Mouse (Mus musculus) liver, adult 2 months (tissue): ENCODE results near the gene 2210407C18Rik. TPM values are rescaled to one million over a fixed set of nuclear protein-coding genes. Genes with fewer than 3 reads are reported as not detected.

Experiments used
- DNase-seq: peaks from one replicate; pipeline ENCODE4 v3.0.0-alpha.2; 2011; ENCODE audit warnings: low read depth, low spot score; ENCODE audit errors: extremely low read depth
- H3K27ac ChIP-seq: fragments of 200-500 bp; replicated peaks from 2 replicates; pipeline ENCODE4 v1.5.1; 2012; ENCODE audit warnings: low read depth, mild to moderate bottlenecking, control low read depth, inconsistent platforms, low read length; ENCODE audit not compliant: insufficient read depth
- H3K27me3 ChIP-seq: fragments of 200-500 bp; 2 replicates; pipeline ENCODE4 v1.6.1; 2012; ENCODE audit warnings: mild to moderate bottlenecking, moderate library complexity, low read length, inconsistent platforms; ENCODE audit not compliant: control insufficient read depth, insufficient read depth
- H3K36me3 ChIP-seq: fragments of 200-500 bp; 2 replicates; pipeline ENCODE4 v1.6.1; 2012; ENCODE audit warnings: low read length, inconsistent platforms; ENCODE audit not compliant: control insufficient read depth, insufficient read depth
- H3K4me1 ChIP-seq: fragments of 200-500 bp; 2 replicates; pipeline ENCODE4 v1.6.1; 2011; ENCODE audit warnings: low read length; ENCODE audit not compliant: control insufficient read depth, insufficient read depth
- H3K4me3 ChIP-seq: fragments of 200-500 bp; 2 replicates; pipeline ENCODE4 v1.5.1; 2011; ENCODE audit warnings: low read depth, mild to moderate bottlenecking, control low read depth, low read length, moderate library complexity; ENCODE audit not compliant: insufficient read depth
- H3K79me2 ChIP-seq: fragments of 200-500 bp; 2 replicates; pipeline ENCODE4 v1.6.1; 2012; ENCODE audit warnings: inconsistent platforms, mild to moderate bottlenecking, low read length, moderate library complexity; ENCODE audit not compliant: control insufficient read depth, insufficient read depth
- H3K9ac ChIP-seq: fragments of 200-500 bp; 2 replicates; pipeline ENCODE4 v1.6.1; 2012; ENCODE audit warnings: low read depth, mild to moderate bottlenecking, control low read depth, inconsistent platforms, low read length
- CTCF ChIP-seq: fragments of 200-500 bp; IDR thresholded peaks from 2 replicates; pipeline ENCODE4 v1.5.1; 2011; ENCODE audit warnings: low read depth, low read length, control low read depth
- POLR2A ChIP-seq: fragments of 200-500 bp; IDR thresholded peaks from 2 replicates; pipeline ENCODE4 v1.6.1; 2011; ENCODE audit warnings: low read length, control low read depth; ENCODE audit not compliant: insufficient read depth; ENCODE audit errors: extremely low read depth
- WGBS: fragments of 180-500 bp; shearing (Covaris S2); methylation state at CpG from one replicate; pipeline ENCODE4 v1.1.7; 2018; 5-methylcytosine and 5-hydroxymethylcytosine counted together
- polyA plus RNA-seq: library from polyadenylated mRNA; depleted of rRNA; stranded (reverse); fragments of >200 nt; gene quantifications from 2 replicates; pipeline ENCODE4 v1.2.3, GENCODE M21; 2012
- total RNA-seq: library from RNA; depleted of rRNA; stranded (reverse); fragments of >200 nt; gene quantifications from 2 replicates; pipeline ENCODE4 v1.2.3, GENCODE M21; 2014

Gene 2210407C18Rik
- total and polyA plus RNA-seq, 2 experiments: not detected

- 20% methylated on average over 3 of the region's 3 CpGs for WGBS
- no peak for TF ChIP-seq CTCF
- no peak for TF ChIP-seq POLR2A
- Histone ChIP-seq H3K27ac (peak overlapping the region; percentile 30; the same call in 1 of the 2 replicates), H3K27me3 (no peaks in the 10 kb centered on the region), H3K4me1 (peaks cover 12% of the 10 kb centered on the region), H3K36me3 (no peaks in the 10 kb centered on the region), H3K4me3 (no peak overlapping the region), H3K79me2 (no peaks in the 10 kb centered on the region), H3K9ac (no peak overlapping the region)
- DNase-seq: peak; percentile 81
Measured at GRCm38 (mm10) chr11:58605228-58605627, 10.6 kb downstream of the 2210407C18Rik start.

GRCm38 (mm10) chr11:58604688-58605087 is 11.2 kb downstream of the 2210407C18Rik start:
- peak overlapping the region; percentile 30; the same call in 1 of the 2 replicates for H3K27ac ChIP-seq
- peak; percentile 75 for DNase-seq
- no peaks in the 10 kb centered on the region for H3K36me3 ChIP-seq
- H3K9ac ChIP-seq: no peak overlapping the region
- TF ChIP-seq CTCF: no peak
- no peak for TF ChIP-seq POLR2A
- no peaks in the 10 kb centered on the region for H3K79me2 ChIP-seq
- H3K4me1 ChIP-seq: peaks cover 12% of the 10 kb centered on the region
- no peak overlapping the region for H3K4me3 ChIP-seq
- 20% methylated on average over 2 of the region's 2 CpGs for WGBS
- no peaks in the 10 kb centered on the region for H3K27me3 ChIP-seq

GRCm38 (mm10) chr11:58602800-58603560 is 12.9 kb downstream of the 2210407C18Rik start:
- Histone ChIP-seq H3K27me3 (no peaks in the 10 kb centered on the region), H3K4me1 (peaks cover 12% of the 10 kb centered on the region), H3K9ac (no peak overlapping the region), H3K79me2 (no peaks in the 10 kb centered on the region), H3K36me3 (no peaks in the 10 kb centered on the region), H3K27ac (no peak overlapping the region), H3K4me3 (no peak overlapping the region)
- WGBS: 87% methylated on average over 6 of the region's 6 CpGs
- TF ChIP-seq POLR2A: no peak
- TF ChIP-seq CTCF: no peak
- DNase-seq: no peak

GRCm38 (mm10) chr11:58602062-58602461 is 13.8 kb downstream of the 2210407C18Rik start:
- TF ChIP-seq POLR2A (no peak), CTCF (no peak)
- H3K36me3 ChIP-seq: no peaks in the 10 kb centered on the region
- no peak for DNase-seq
- H3K4me3 ChIP-seq: no peak overlapping the region
- H3K27ac ChIP-seq: no peak overlapping the region
- H3K9ac ChIP-seq: no peak overlapping the region
- peaks cover 12% of the 10 kb centered on the region for H3K4me1 ChIP-seq
- no peaks in the 10 kb centered on the region for H3K27me3 ChIP-seq
- no peaks in the 10 kb centered on the region for H3K79me2 ChIP-seq

GRCm38 (mm10) chr11:58597837-58598236 is 18.0 kb downstream of the 2210407C18Rik start:
- Histone ChIP-seq H3K79me2 (no peaks in the 10 kb centered on the region), H3K4me1 (no peaks in the 10 kb centered on the region), H3K4me3 (no peak overlapping the region), H3K36me3 (no peaks in the 10 kb centered on the region), H3K27me3 (no peaks in the 10 kb centered on the region), H3K9ac (no peak overlapping the region), H3K27ac (no peak overlapping the region)
- DNase-seq: no peak
- TF ChIP-seq CTCF (no peak), POLR2A (no peak)
- WGBS: 86% methylated on average over 13 of the region's 13 CpGs

- no peak for TF ChIP-seq CTCF
- no peak for TF ChIP-seq POLR2A
- DNase-seq: no peak
- Histone ChIP-seq H3K4me3 (no peak within 1 kb of the TSS), H3K27me3 (no peaks in the 10 kb centered on the region), H3K4me1 (no peaks in the 10 kb centered on the region), H3K36me3 (no peaks in the 10 kb centered on the region), H3K27ac (no peak within 1 kb of the TSS), H3K9ac (no peak within 1 kb of the TSS), H3K79me2 (no peaks in the 10 kb centered on the region)
- WGBS: 82% methylated on average over 6 of the region's 6 CpGs
Measured at GRCm38 (mm10) chr11:58594814-58595213, 21.1 kb downstream of the 2210407C18Rik start, which contains the start of gene Olfr324. Gene Olfr324, plus strand, starts transcription at chr11:58595114.
